Mouse (Mus musculus) heart, adult 2 months (tissue): ENCODE results near the gene Ssbp2.

Source experiments
- CTCF ChIP-seq: fragments of 200-600 bp; IDR thresholded peaks from 2 replicates; pipeline ENCODE4 v1.8.1; 2022; ENCODE audit warnings: antibody characterized with exemption, mild to moderate bottlenecking, moderate library complexity
- EP300 ChIP-seq: fragments of 200-500 bp; IDR thresholded peaks from 2 replicates; pipeline ENCODE4 v1.6.1; 2011; ENCODE audit warnings: low read depth, low read length, control low read depth; ENCODE audit not compliant: insufficient read depth

DNA sequence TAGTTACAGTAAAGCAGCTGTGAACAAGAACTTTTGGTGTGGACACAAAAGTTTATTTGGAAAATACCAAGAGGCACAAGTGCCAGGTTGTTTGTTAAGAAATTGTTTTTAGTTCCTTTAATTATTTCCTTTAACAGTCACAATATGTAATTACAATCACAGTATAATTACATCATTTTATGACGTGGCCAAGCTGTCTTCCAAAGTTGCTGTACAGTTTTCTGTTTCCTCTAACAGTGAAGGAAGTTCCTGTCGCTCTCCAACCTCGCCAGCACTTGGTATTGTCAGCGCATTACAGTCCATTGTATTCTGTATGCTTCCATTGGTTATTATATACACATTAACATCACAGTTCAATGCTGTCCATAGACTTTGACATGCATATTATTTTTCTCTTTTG lies 54.9 kb downstream of the Ssbp2 start:
- TF ChIP-seq EP300 = no peak
- TF ChIP-seq CTCF = no peak
